Comparison of ENCODE assay signal across 8 mouse cellular contexts in genomic region chr10:78104555-78105490, GRCm38 (mm10). TPM values are rescaled to one million over a fixed set of nuclear protein-coding genes. Genes with fewer than 3 reads are reported as not detected.
DNase-seq lines count a peak whose midpoint lies in the region; ATAC-seq and TF ChIP-seq lines count a peak whose summit lies in the region.

No protein-coding gene starts in this region.

- peak overlapping the region; percentile 44 for H3K4me3 ChIP-seq in gastrocnemius, adult 2 months
- H3K4me3 ChIP-seq in layer of hippocampus, adult 2 months: peak overlapping the region; percentile 31; the same call in 1 of the 2 replicates
- H3K4me3 ChIP-seq in stomach, embryonic 15.5 days (replicated peaks): no peak overlapping the region

- no peak overlapping the region for H3K9ac ChIP-seq in stomach, embryonic 15.5 days

- peaks cover 4% of the 10 kb centered on the region; the same call in 1 of the 2 replicates for H3K4me1 ChIP-seq in stomach, embryonic 15.5 days

- 46% methylated on average over 11 of the region's 11 CpGs for WGBS in stomach, embryonic 15.5 days

- peak; percentile 96 for DNase-seq in heart, adult 11 months
- no peak for DNase-seq in heart, postnatal 4 days
- DNase-seq in Muller cell, postnatal 12 days (ENCODE audit: inconsistent ontology term): peak; percentile 36
- peak; percentile 58 for DNase-seq in gastrocnemius, adult 2 months
- DNase-seq in layer of hippocampus, adult 2 months (ENCODE audit: low spot score in 2 of 2): peak; percentile 60 to 76
- no peak for DNase-seq in T-cell, adult 2 months (ENCODE audit: low spot score)

- no peak for TF ChIP-seq CTCF in gastrocnemius, adult 2 months (IDR thresholded peaks at IDR 0.05)
- TF ChIP-seq CTCF in layer of hippocampus, adult 2 months (conservative IDR thresholded peaks at IDR 0.05): no peak

- intact Hi-C loops in gastrocnemius, adult 2 months (cut with DNase I): no loop called here

- no peaks in the 10 kb centered on the region for H3K9me3 ChIP-seq in stomach, embryonic 15.5 days

- no peak overlapping the region for H3K4me2 ChIP-seq in stomach, embryonic 15.5 days

- no peak; the same call in 1 of the 2 replicates for ATAC-seq in stomach, embryonic 15.5 days (ENCODE audit: insufficient read depth, low FRiP score, low read depth)
- no peak for ATAC-seq in erythroblast, adult 5-6 weeks (replicated peaks; ENCODE audit: low FRiP score, poor library complexity, severe bottlenecking)

- H3K27me3 ChIP-seq in stomach, embryonic 15.5 days (replicated peaks): no peaks in the 10 kb centered on the region

- H3K36me3 ChIP-seq in stomach, embryonic 15.5 days: no peaks in the 10 kb centered on the region

- H3K27ac ChIP-seq in gastrocnemius, adult 2 months: peak overlapping the region; percentile 35
- peak overlapping the region; percentile 93 for H3K27ac ChIP-seq in layer of hippocampus, adult 2 months
- peak overlapping the region; percentile 73 for H3K27ac ChIP-seq in stomach, embryonic 15.5 days

RNA-seq across cellular contexts. Expression of gene Icosl, which starts 35.7 kb away (rescaled TPM):
- total RNA-seq in heart, postnatal 4 days (2021): 1 to 10 TPM; 3.8 to 4.6 TPM
- total RNA-seq in gastrocnemius, adult 2 months (2021): 1 to 10 TPM; 1.3 to 1.8 TPM
- total RNA-seq in layer of hippocampus, adult 2 months (2021): 10 to 100 TPM in 1 of 2 experiments, 1 to 10 TPM in 1; 8.4 to 11.2 TPM
- polyA plus RNA-seq in stomach, embryonic 15.5 days (2015; fragmentation: Nextera tagmentation; extraction: Ambion mirVana): 5.1 and 5.3 TPM in 2 replicates
- 2.3 and 2.7 TPM in 2 replicates for total RNA-seq in erythroblast, adult 5-6 weeks (2015; ENCODE audit: low replicate concordance)
- total RNA-seq in erythroblast, adult 5-6 weeks (2017; ENCODE audit: low replicate concordance): 1.8 and 4.9 TPM in 2 replicates

Comparison
In these comparisons a context has a peak if more than half of its experiments do, and no peak if none do; other contexts are left out.
1. DNase-seq: peak in heart, adult 11 months (single experiment), Muller cell, postnatal 12 days (single experiment), gastrocnemius, adult 2 months (single experiment) and layer of hippocampus, adult 2 months (2 of 2); none in heart, postnatal 4 days (single experiment) and T-cell, adult 2 months (single experiment).
2. H3K27ac ChIP-seq: peak in every context shown above with its lines; median percentile 93 in layer of hippocampus, adult 2 months; 73 in stomach, embryonic 15.5 days; 35 in gastrocnemius, adult 2 months.